Mouse (Mus musculus) bone marrow, adult 2 months (tissue): Measurements from ENCODE around the gene Tspear. TPM values are rescaled to one million over a fixed set of nuclear protein-coding genes. Genes with fewer than 3 reads are reported as not detected.

Experiments
- H3K27ac ChIP-seq: fragments of 200-500 bp; 2 replicates; pipeline ENCODE4 v1.5.1; 2012; ENCODE audit warnings: low read depth, mild to moderate bottlenecking, control low read depth, inconsistent platforms, low read length; ENCODE audit not compliant: control insufficient read depth, poor library complexity, insufficient read depth
- H3K4me1 ChIP-seq: fragments of 200-500 bp; 2 replicates; pipeline ENCODE4 v1.6.1; 2011; ENCODE audit warnings: low read length; ENCODE audit not compliant: control insufficient read depth, insufficient read depth
- H3K4me3 ChIP-seq: fragments of 200-500 bp; replicated peaks from 2 replicates; pipeline ENCODE3; 2011; ENCODE audit warnings: mild to moderate bottlenecking, low read depth, low read length, control low read depth; ENCODE audit not compliant: control insufficient read depth
- CTCF ChIP-seq: fragments of 200-500 bp; IDR thresholded peaks from 2 replicates; pipeline ENCODE4 v1.5.1; 2011; ENCODE audit warnings: low read length, control low read depth; ENCODE audit not compliant: control insufficient read depth, insufficient read depth
- POLR2A ChIP-seq: fragments of 200-500 bp; IDR thresholded peaks from 2 replicates; pipeline ENCODE4 v1.6.1; 2011; ENCODE audit warnings: low read depth, mild to moderate bottlenecking, control low read depth, low read length, borderline replicate concordance; ENCODE audit not compliant: control insufficient read depth
- WGBS: fragments of 180-500 bp; shearing (Covaris S2); methylation state at CpG from one replicate; pipeline ENCODE4 v1.1.7; 2018; 5-methylcytosine and 5-hydroxymethylcytosine counted together
- polyA plus RNA-seq: library from polyadenylated mRNA; stranded (reverse); fragments of >200 nt; gene quantifications from 2 replicates; pipeline ENCODE4 v1.2.4, GENCODE M21; 2011; ENCODE audit warnings: low replicate concordance; ENCODE audit not compliant: missing spikeins, insufficient read depth, insufficient read length

Tspear gene
- polyA plus RNA-seq, 1 experiment, result not detected

- H3K4me1 ChIP-seq, result no peaks in the 10 kb centered on the region
- TF ChIP-seq CTCF, result no peak
- TF ChIP-seq POLR2A, result no peak
- H3K27ac ChIP-seq, result no peak overlapping the region
- WGBS, result 64% methylated on average over 7 of the region's 7 CpGs
- no peak overlapping the region for H3K4me3 ChIP-seq
These were observed 226.2 kb downstream of the Tspear start for GRCm38 (mm10) chr10:77912605-77913004.

GRCm38 (mm10) chr10:77913292-77913691, 226.9 kb downstream of the Tspear start:
- Histone ChIP-seq H3K4me3 (no peak overlapping the region), H3K27ac (no peak overlapping the region), H3K4me1 (no peaks in the 10 kb centered on the region)
- WGBS, result 73% methylated on average over 4 of the region's 4 CpGs
- TF ChIP-seq CTCF (no peak), POLR2A (no peak)

GRCm38 (mm10) chr10:77916636-77917335, 230.4 kb downstream of the Tspear start:
- 49% methylated on average over 8 of the region's 8 CpGs for WGBS
- TF ChIP-seq POLR2A, result no peak
- peak; percentile 80 for TF ChIP-seq CTCF
- Histone ChIP-seq H3K27ac (no peak overlapping the region), H3K4me3 (no peak overlapping the region), H3K4me1 (no peaks in the 10 kb centered on the region)

GRCm38 (mm10) chr10:77921009-77921408, 234.6 kb downstream of the Tspear start:
- no peaks in the 10 kb centered on the region for H3K4me1 ChIP-seq
- WGBS, result 70% methylated on average over 5 of the region's 5 CpGs
- no peak overlapping the region for H3K27ac ChIP-seq
- H3K4me3 ChIP-seq, result no peak overlapping the region
- no peak for TF ChIP-seq CTCF
- no peak for TF ChIP-seq POLR2A

- no peak overlapping the region for H3K4me3 ChIP-seq
- no peaks in the 10 kb centered on the region for H3K4me1 ChIP-seq
- TF ChIP-seq POLR2A, result no peak
- TF ChIP-seq CTCF, result no peak
- WGBS, result 24% methylated on average over 4 of the region's 4 CpGs
- no peak overlapping the region for H3K27ac ChIP-seq
These were observed 236.3 kb downstream of the Tspear start for GRCm38 (mm10) chr10:77922681-77923080.

- no peak overlapping the region for H3K27ac ChIP-seq
- no peak overlapping the region for H3K4me3 ChIP-seq
- H3K4me1 ChIP-seq, result no peaks in the 10 kb centered on the region
- 25% methylated on average over 7 of the region's 7 CpGs for WGBS
- no peak for TF ChIP-seq POLR2A
- peak; percentile 63 for TF ChIP-seq CTCF
These were observed 239.8 kb downstream of the Tspear start for GRCm38 (mm10) chr10:77926140-77926539.

- WGBS, result 80% methylated on average over 10 of the region's 10 CpGs
- Histone ChIP-seq H3K4me3 (no peak overlapping the region), H3K27ac (no peak overlapping the region), H3K4me1 (no peaks in the 10 kb centered on the region)
- TF ChIP-seq POLR2A (no peak), CTCF (no peak)
These were observed 241.0 kb downstream of the Tspear start for GRCm38 (mm10) chr10:77927375-77927774.

Other genes with a start within 250 kb of the Tspear start
- gene Fam207a, start 170.8 kb upstream of the Tspear start, polyA plus RNA-seq, result 12.3 and 29.2 TPM in 2 replicates
- gene Itgb2, start 156.3 kb upstream of the Tspear start, polyA plus RNA-seq, result 27.2 and 69.1 TPM in 2 replicates
- 38.1 and 67.0 TPM in 2 replicates for gene Pttg1ip, start 104.8 kb upstream of the Tspear start, polyA plus RNA-seq
- gene Sumo3, start 80.5 kb upstream of the Tspear start, polyA plus RNA-seq, result 69.9 and 76.0 TPM in 2 replicates
- gene Gm49325, start 80.4 kb upstream of the Tspear start, polyA plus RNA-seq, result not detected in 2 replicates
- 21.5 and 35.5 TPM in 2 replicates for gene Ube2g2, start 64.3 kb upstream of the Tspear start, polyA plus RNA-seq
- gene Gm19402, start 4.2 kb downstream of the Tspear start, polyA plus RNA-seq, result not detected in 2 replicates
- not detected in 2 replicates for gene Gm9508, start 10.7 kb downstream of the Tspear start, polyA plus RNA-seq
- gene Gm10272, start 20.1 kb downstream of the Tspear start, polyA plus RNA-seq, result not detected in 2 replicates
- gene Gm10024, start 24.9 kb downstream of the Tspear start, polyA plus RNA-seq, result not detected in 2 replicates
- gene Gm10142, start 29.2 kb downstream of the Tspear start, polyA plus RNA-seq, result not detected in 2 replicates
- gene Krtap12-1, start 34.0 kb downstream of the Tspear start, polyA plus RNA-seq, result not detected in 2 replicates
- not detected in 2 replicates for gene Gm10100, start 39.9 kb downstream of the Tspear start, polyA plus RNA-seq
- not detected in 2 replicates for gene Gm18596, start 56.1 kb downstream of the Tspear start, polyA plus RNA-seq
- gene Gm9736, start 64.8 kb downstream of the Tspear start, polyA plus RNA-seq, result not detected in 2 replicates
- gene Gm3233, start 73.1 kb downstream of the Tspear start, polyA plus RNA-seq, result not detected in 2 replicates
- gene Gm3238, start 84.8 kb downstream of the Tspear start, polyA plus RNA-seq, result not detected in 2 replicates
- gene Gm7138, start 90.4 kb downstream of the Tspear start, polyA plus RNA-seq, result not detected in 2 replicates
- gene Gm3250, start 96.0 kb downstream of the Tspear start, polyA plus RNA-seq, result not detected in 2 replicates
- not detected in 2 replicates for gene Gm7137, start 101.6 kb downstream of the Tspear start, polyA plus RNA-seq
- gene Gm9639, start 108.5 kb downstream of the Tspear start, polyA plus RNA-seq, result not detected in 2 replicates
- gene Gm19668, start 112.6 kb downstream of the Tspear start, polyA plus RNA-seq, result not detected in 2 replicates
- gene Gm9507, start 125.3 kb downstream of the Tspear start, polyA plus RNA-seq, result not detected in 2 replicates
- not detected in 2 replicates for gene Gm2696, start 128.1 kb downstream of the Tspear start, polyA plus RNA-seq
- gene Krtap10-4, start 140.5 kb downstream of the Tspear start, polyA plus RNA-seq, result not detected in 2 replicates
- gene Krtap10-10, start 149.4 kb downstream of the Tspear start, polyA plus RNA-seq, result not detected in 2 replicates
- gene Gm36176, start 160.2 kb downstream of the Tspear start, polyA plus RNA-seq, result not detected in 2 replicates
- gene Gm10318, start 166.3 kb downstream of the Tspear start, polyA plus RNA-seq, result not detected in 2 replicates
- not detected in 2 replicates for gene Gm3285, start 175.4 kb downstream of the Tspear start, polyA plus RNA-seq
- 0.70 TPM in 1 of 2 replicates, not detected in the other for gene Lrrc3, start 216.0 kb downstream of the Tspear start, polyA plus RNA-seq